Mouse (Mus musculus) CH12.LX (cell line): Measurements from ENCODE around the gene Nol3.

Experiments used
- CTCF ChIP-seq, 2 experiments: IDR thresholded peaks in 1 of 2; conservative IDR thresholded peaks in 1 of 2; 2 replicates each; pipeline ENCODE4 v1.5.1; 2011 to 2012; ENCODE audit warnings: low read depth in 2 of 2, low read length in 2 of 2, improper control_type of control experiment in 1 of 2, inconsistent platforms in 1 of 2, mild to moderate bottlenecking in 1 of 2, moderate library complexity in 1 of 2
- EP300 ChIP-seq: IDR thresholded peaks from 2 replicates; pipeline ENCODE4 v1.6.1; 2011; ENCODE audit warnings: low read length, improper control_type of control experiment
- ETS1 ChIP-seq: conservative IDR thresholded peaks from 2 replicates; pipeline ENCODE4 v1.6.1; 2012; ENCODE audit warnings: low read depth, mild to moderate bottlenecking, inconsistent platforms, low read length, improper control_type of control experiment, moderate library complexity
- JUN ChIP-seq: IDR thresholded peaks from 2 replicates; pipeline ENCODE4 v1.6.1; 2011; ENCODE audit warnings: low read depth, mild to moderate bottlenecking, low read length, improper control_type of control experiment, moderate library complexity; ENCODE audit not compliant: insufficient read depth
- POLR2A ChIP-seq: IDR thresholded peaks from 2 replicates; pipeline ENCODE4 v1.6.1; 2011; ENCODE audit warnings: low read depth, mild to moderate bottlenecking, improper control_type of control experiment, low read length
- ZMIZ1 ChIP-seq: IDR thresholded peaks from 2 replicates; pipeline ENCODE4 v1.6.1; 2012; ENCODE audit warnings: low read depth, mild to moderate bottlenecking, inconsistent platforms, low read length, improper control_type of control experiment

- TF ChIP-seq CTCF (conservative IDR thresholded peaks at IDR 0.05 in 1 of 2, IDR thresholded peaks at IDR 0.05 in 1 of 2; ENCODE audit: low read depth in 2 of 2, low read length in 2 of 2) (no peak), EP300 (no peak), JUN (no peak), POLR2A (no peak), ZMIZ1 (no peak), ETS1 (no peak)
These were observed 47.2 kb downstream of the Nol3 start for GRCm38 (mm10) chr8:105323183-105323582.
